Mouse (Mus musculus) B cell, adult 2 months (primary cell): ENCODE measurements around the gene Gsap.
"Not testable (repeated sequence)": the region's sequence is repeated elsewhere in the genome, so short reads cannot be mapped to it uniquely, and the experiment has no call there.

Experiments
- DNase-seq, 2 experiments: peaks; one replicate each; pipeline ENCODE4 v3.0.0; 2022

Gsap gene

GRCm38 (mm10) chr5:21263202-21264055, 77.4 kb downstream of the Gsap start:
- DNase-seq, result no peak

GRCm38 (mm10) chr5:21264352-21265021, 78.4 kb downstream of the Gsap start:
- DNase-seq, result no peak

GRCm38 (mm10) chr5:21265049-21265448, 79.0 kb downstream of the Gsap start:
- peak; percentile 86 for DNase-seq

- DNase-seq, result no peak
These were observed 81.0 kb downstream of the Gsap start for GRCm38 (mm10) chr5:21267090-21267489.

- no peak for DNase-seq
These were observed 83.4 kb downstream of the Gsap start for GRCm38 (mm10) chr5:21269446-21269845.

GRCm38 (mm10) chr5:21270756-21271155, 84.7 kb downstream of the Gsap start:
- DNase-seq, result no peak

GRCm38 (mm10) chr5:21271386-21272354, 85.6 kb downstream of the Gsap start:
- no peak for DNase-seq

GRCm38 (mm10) chr5:21277685-21278084, 91.6 kb downstream of the Gsap start:
- not testable (repeated sequence) for DNase-seq

- no peak for DNase-seq
These were observed 97.5 kb downstream of the Gsap start for GRCm38 (mm10) chr5:21283356-21284062.

GRCm38 (mm10) chr5:21288658-21289435, 102.8 kb downstream of the Gsap start:
- DNase-seq, result no peak

GRCm38 (mm10) chr5:21290594-21290993, 104.5 kb downstream of the Gsap start:
- DNase-seq, result no peak

- DNase-seq, result peak; percentile 65 to 69
These were observed 109.6 kb downstream of the Gsap start for GRCm38 (mm10) chr5:21295683-21296082.

- DNase-seq, result no peak
These were observed 113.2 kb downstream of the Gsap start for GRCm38 (mm10) chr5:21299076-21299755.

GRCm38 (mm10) chr5:21300058-21300457, 114.0 kb downstream of the Gsap start:
- no peak for DNase-seq

GRCm38 (mm10) chr5:21301011-21301410, 115.0 kb downstream of the Gsap start:
- DNase-seq, result no peak

- no peak for DNase-seq
These were observed 121.1 kb downstream of the Gsap start for GRCm38 (mm10) chr5:21307165-21307564.

GRCm38 (mm10) chr5:21314696-21315095, 128.6 kb downstream of the Gsap start:
- no peak for DNase-seq

- DNase-seq, result no peak
These were observed 134.1 kb downstream of the Gsap start for GRCm38 (mm10) chr5:21320138-21320537.

GRCm38 (mm10) chr5:21326494-21326893, 140.4 kb downstream of the Gsap start:
- DNase-seq, result peak; percentile 93 to 95

- no peak for DNase-seq
These were observed 142.5 kb downstream of the Gsap start for GRCm38 (mm10) chr5:21328560-21328959.
